Mouse (Mus musculus): ENCODE measurements at regions not wholly inside any gene's neighbourhood (a gene's known extent, or its start where the extent isn't known, plus 50 kb on each side); places are given as distances from the start of the nearest gene placed in this dataset.

DNA sequence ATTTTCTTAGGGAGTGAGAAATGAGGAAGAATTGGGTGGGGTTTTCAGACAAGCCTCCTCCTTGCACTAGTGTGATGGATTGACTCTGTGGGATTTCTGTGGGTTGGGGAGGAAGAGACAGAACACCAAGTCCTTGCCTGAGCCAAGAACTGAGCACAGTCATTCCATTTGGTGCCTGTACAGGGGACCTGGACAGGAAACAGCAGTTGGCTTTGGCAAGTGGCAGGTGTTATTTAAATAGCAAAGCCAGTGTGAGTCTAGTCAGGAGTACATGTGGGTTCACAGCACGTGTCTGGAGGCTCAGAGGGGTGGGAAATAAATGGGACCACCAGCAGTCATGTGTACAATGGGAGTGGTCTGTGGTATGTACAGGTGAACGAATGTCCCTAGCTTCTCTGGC is 341.0 kb upstream of the Auts2 start:
- intact Hi-C loops (cut with DNase I), result no loop called here
- DNase-seq (ENCODE audit: low spot score in 2 of 2), result no peak

DNA sequence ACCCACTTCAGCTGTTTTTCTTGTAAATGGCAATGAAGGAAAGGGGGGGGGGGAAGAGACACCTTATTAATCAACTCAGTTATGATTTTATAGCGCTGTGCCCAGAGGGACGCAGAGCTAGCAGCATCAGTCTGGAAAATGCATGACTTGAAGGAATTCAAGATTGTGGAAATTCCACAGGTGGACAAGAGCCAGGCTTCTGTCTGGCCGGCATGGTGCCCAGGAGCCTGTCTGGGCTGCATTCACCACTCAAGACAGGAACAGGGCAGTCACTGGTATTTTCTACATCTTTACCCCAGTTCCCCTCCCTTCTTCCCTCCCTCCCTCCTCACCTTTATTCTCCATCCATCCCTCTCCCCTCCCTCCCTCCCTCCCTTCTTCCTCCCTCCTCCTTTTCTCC is 339.1 kb upstream of the Auts2 start:
- intact Hi-C loops (cut with DNase I), result no loop called here
- DNase-seq (ENCODE audit: low spot score in 2 of 2), result no peak

DNA sequence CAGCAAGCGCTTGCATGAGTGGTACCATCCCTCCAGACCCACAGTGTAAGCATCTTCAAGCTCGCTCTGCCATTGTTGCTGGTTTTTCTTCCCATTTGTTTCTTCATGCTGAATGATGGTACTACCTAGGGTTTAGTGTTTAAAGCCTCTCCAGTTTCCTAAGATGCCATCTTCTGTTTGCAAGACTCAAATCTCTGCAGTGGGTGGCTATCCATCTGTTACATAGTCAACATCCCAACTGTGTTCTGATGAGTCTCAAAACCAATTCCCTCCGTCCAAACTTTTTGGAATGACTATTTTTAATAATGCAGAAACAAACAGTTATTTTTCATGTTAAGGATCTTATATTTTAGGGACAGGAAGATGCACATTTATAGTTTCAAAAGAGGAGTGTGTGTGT is 338.0 kb upstream of the Auts2 start:
- DNase-seq (ENCODE audit: low spot score in 2 of 2), result no peak
- intact Hi-C loops (cut with DNase I), result no loop called here

DNA sequence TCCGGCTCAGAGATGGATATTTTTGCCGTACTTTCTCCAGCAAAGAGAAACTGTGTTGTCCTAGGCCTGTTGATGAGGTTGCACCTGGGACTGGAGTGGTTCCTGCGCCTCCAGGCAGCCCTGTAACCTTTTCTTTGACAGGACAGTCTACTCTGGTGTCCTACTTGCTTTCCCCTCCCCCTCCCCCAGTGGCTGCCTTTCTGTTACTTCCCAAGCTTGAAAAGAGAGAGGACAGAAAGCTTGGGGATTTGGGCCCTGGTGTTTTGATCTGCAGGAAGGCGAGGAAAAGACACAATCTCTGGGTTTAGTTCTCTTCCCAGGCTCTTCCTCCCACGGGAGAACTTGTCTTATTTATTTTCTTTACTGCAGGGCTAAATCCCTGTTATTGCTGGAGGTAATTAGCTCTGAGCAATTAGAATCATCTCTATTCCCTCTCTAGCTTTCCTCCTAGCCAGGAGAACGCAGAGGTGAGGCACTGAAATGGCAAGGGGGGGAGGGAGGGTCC is 333.2 kb upstream of the Auts2 start:
- intact Hi-C loops (cut with DNase I), result no loop called here
- DNase-seq (ENCODE audit: low spot score in 2 of 2), result no peak

DNA sequence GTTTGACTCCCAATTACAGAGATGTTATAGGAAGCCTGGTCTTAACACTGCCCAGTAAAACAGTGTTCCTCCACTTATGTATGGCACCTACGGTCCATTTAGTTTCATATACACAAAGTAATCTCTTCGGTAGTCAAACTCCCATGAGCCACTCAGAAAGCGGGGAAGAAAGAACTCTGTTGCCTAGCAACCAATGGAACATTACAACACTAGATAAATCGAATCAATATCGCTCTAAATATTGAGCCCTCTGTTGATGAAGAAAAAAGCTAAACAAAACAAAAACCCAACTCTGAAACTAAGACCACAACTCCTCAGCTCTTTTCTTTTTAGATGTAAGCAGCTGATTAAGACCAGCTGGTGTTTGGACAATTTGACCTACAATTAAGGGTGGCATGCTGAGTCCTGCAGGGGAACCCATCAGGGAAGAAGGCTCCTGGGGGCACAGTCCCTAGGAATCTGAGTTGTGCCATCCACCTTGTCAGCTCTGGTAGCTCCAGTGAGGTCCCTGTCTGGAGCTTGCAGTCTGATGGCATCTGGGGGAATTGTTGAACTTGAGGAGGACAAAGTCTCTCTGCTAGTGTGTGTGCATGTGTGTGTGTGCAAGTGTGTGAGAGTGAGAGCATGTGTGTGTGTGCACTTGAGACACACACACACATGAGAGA is 315.8 kb upstream of the Auts2 start:
- DNase-seq (ENCODE audit: low spot score in 2 of 2), result no peak
- intact Hi-C loops (cut with DNase I), result no loop called here

DNA sequence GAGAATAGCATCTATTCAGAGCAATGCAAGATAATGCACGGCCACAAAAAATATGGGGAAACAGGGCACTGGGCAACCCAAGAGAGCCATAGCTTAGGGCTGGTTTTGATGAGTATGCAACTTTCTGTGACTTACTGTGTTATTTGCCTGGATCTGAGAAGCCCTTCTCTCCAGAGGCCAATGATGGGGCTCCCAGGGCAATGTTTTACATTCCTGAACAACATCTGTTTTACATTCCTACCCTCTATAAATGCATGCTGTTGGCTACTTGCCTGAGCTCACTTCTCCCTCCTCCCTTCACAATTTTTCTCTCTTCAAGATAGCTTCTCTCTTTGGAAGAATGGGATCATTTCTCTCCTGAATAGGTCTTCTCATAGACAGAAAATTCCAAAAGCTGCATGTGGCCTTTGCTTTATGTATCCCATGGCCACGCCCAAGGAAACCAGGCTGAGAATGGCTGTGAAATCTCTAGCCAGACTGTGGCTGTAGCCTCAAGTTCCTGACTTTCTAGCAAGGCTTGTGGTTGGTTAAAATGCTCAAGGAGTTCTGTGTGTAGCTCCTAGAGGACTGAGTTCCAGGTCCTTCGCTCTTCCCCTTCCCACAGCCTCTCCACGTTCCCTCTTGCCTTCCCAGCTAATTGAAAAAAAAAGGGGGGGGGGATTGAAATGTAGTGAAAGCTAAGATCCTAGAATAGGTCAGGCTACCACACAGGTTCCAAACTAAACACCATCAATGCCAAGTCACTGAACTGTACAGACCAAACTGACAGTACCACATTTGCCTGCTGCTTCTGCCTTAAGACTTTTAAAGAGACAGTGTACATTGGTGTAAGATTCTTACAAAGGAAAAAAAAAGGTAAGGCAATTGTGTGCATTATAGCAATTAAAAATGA is 312.7 kb upstream of the Auts2 start:
- intact Hi-C loops (cut with DNase I), result no loop called here
- DNase-seq (ENCODE audit: low spot score in 2 of 2), result no peak

DNA sequence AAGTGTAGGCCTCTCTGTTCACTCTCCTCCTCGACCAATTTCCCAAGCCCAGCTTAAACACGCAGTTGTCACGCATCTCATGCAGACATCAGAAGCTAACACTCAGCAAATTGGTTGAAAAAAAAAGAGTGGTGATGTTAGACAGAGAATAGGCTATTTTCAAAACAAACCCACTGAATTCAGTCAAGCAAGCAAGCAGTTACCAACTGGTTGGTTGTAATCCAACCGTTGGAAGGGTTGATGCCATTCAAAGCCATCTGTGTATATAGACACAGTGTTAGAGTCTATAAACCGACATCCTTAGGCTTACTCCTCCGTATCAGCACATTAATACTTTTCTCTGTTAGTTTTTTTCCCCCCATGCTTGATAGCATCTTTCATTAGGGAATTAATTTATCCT is 307.6 kb upstream of the Auts2 start:
- DNase-seq (ENCODE audit: low spot score in 2 of 2), result no peak
- intact Hi-C loops (cut with DNase I), result no loop called here

DNA sequence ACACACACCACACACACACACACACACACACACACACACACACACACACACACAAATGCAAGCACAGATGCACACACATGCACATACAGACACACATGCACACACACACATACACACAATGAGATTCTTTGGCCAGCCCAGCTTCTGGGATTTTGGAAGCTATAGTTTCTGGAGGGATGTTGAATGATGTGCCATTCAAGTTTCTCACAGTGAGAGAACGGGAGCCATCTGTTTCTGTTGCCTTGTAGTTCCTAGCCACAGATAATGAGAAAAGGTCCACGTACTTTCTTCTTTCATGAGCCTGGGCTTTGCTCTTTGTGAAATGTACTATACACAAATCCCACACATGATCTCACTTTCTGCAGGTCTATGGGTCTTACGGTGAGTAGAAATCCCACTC is 304.9 kb upstream of the Auts2 start:
- intact Hi-C loops (cut with DNase I), result no loop called here
- DNase-seq (ENCODE audit: low spot score in 2 of 2), result no peak

DNA sequence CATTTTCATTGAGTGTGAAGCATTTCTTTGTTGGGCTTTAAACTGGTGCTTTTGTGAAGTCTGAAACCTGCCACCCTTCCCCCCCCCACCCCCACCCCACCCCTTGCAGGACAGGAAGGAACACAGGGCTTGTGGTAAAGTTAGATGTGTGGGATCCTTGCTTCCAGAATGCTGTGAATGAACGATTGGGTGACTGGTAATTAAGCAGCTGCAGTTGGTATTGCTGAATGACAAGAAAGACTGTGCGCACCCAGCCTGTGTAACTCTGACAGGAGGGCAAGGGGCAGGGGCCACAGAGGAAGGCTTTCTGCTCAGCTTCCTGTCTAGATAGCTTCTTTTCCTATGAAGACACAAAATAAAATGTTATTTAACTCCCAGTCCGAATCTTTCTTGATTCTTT is 300.1 kb upstream of the Auts2 start:
- DNase-seq (ENCODE audit: low spot score in 2 of 2), result no peak
- intact Hi-C loops (cut with DNase I), result no loop called here

DNA sequence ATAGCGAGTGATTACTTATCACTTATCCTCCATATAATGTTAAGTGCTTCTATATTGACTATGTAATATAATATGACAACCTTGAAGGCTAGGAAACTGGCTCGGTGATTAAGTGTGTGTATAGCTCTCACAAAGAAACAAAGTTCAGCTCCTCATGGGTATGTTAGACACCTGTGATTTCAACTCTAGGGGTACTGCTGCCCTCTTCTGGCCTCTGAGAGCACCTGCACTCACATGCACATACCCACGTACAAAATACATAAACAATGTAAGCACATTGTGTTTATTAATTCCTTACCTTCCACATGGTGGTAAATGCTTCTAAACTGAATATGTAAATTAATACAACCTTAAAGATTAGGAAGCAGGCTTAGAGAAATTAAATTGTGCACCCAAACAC is 298.6 kb upstream of the Auts2 start:
- intact Hi-C loops (cut with DNase I), result no loop called here
- DNase-seq (ENCODE audit: low spot score in 2 of 2), result no peak

DNA sequence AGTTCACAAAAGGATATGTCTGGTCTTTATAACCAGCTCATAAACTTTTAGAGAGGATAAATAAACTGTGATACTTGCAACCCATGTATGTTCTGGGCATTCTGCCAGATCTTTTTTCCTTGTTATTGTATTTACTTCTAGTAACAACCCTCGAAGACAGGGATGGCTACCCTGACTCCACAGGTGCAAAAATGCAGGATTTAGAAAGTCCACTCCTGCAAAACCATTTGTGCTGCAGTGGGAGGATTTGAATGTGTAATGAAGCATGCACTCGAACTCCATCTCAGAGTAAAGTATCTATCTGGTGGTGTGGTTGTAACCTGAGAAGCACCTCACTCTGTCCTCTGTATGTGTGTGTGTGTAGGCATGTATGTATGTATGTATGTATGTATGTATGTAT is 294.3 kb upstream of the Auts2 start:
- no peak for DNase-seq (ENCODE audit: low spot score in 2 of 2)
- intact Hi-C loops (cut with DNase I), result no loop called here

DNA sequence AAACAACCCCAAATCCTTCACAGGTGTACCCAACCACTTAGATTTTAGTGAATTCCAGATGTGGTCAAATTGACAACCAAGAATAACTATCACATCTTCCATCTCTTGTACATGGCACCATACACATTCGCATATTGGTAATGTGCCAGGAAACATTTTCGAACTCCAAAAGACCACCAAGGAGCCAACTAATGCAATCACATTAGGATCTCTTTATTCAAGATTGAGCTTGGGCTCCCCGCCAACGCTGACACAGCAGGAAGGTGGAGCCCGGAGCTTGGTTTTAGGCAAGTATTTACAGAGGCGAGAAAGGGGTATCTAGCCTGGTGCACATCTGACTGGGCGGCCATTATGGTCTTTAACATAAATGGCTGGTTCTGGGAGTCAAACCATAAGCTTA is 285.8 kb upstream of the Auts2 start:
- intact Hi-C loops (cut with DNase I), result no loop called here
- DNase-seq (ENCODE audit: low spot score in 2 of 2), result no peak

DNA sequence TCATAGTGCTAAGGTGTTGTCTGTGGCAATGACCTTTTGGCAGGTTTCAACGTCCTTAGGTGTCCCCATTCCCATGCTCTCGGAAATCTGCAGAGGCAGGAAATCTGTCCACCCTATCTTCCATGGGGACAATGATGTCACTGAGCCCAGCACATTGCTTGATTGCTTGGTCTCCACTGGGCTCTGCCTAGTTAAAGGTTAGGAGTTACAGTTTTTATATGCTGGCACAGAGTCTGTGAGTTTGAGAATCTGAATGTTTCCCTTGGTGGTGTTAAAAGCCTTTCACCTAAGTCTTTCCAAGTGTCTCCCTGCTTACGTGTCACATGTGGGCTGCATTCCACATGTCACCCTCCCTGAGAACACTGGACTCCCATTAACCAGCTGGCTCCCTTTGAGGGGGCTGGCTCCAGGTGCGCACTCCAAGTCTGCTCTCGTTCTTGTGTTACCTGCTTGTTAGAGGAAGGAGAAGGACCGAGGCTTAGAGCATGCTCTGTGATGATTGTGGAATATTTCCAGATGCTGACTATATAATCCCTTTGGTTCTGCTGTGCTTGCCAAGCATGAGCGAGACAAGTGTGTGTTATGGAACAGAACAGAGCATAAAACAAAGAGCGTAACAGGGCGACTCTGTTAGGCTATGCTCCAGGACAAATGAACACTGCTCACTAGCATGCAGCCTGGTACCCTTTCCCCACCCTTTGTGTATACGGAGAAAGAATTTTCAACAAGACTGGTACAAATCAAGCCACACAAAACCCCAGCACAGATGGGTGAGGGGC is 284.6 kb upstream of the Auts2 start:
- intact Hi-C loops (cut with DNase I), result no loop called here
- peak; percentile 9 for DNase-seq (ENCODE audit: low spot score in 2 of 2)

DNA sequence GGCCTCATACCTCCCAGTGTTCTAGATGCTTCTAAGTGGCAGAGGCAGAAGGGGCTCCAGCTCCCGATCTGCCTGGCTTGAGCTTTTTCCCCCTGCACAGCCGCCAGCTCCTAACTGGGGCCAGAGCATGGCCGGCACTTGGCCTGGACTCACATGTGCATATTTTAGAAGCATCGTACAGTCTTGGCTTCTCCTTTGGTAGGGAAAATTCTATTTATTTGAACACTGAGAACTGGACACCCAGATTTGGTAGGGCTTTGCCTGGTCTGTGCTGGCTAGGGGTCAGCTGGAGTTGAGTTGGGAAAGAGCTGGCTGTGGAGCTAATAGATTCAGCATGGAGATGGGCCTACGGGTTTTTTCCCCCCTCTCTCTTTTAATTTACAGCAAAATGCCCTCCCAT is 282.9 kb upstream of the Auts2 start:
- intact Hi-C loops (cut with DNase I), result no loop called here
- no peak for DNase-seq (ENCODE audit: low spot score in 2 of 2)

DNA sequence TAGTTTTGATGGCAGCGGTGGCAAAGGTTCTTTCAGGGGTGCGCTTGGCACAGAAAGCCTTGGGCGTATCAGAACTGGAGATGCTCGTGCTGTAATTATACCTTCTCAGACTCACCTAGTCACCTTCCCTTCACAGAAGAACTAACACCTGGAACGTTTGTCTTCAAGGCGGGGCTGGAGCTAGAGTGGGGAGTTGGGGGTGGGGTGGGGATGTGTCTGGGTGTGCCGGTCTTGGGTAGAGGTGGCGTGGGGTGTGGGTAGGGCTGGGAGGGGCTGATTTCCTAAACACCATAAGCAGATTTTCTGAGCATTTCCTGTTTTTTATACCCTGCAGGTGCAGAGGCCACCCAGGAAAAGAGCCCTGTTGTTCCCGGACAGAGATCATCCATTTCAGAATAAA is 274.5 kb upstream of the Auts2 start:
- no peak for DNase-seq (ENCODE audit: low spot score in 2 of 2)
- intact Hi-C loops (cut with DNase I), result no loop called here

DNA sequence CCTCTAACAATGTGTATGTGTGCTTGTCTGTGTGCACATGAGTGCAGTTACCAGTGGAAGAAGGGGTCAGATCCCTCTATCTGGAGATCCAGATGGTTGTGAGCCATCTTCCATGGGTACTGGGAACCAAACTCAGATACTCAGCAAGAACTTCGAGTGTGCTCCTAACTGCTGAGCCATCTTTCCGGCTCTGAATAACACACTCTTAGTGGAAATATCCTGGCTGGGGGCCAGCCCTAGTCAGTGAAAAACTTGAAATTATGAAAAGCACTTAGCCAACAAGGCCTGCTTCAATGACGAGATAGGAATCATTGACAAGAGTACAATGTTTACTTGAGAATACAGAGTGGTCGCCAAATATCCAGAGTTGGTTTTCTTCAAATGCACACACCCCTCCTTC is 266.0 kb upstream of the Auts2 start:
- intact Hi-C loops (cut with DNase I), result no loop called here
- no peak for DNase-seq (ENCODE audit: low spot score in 2 of 2)

DNA sequence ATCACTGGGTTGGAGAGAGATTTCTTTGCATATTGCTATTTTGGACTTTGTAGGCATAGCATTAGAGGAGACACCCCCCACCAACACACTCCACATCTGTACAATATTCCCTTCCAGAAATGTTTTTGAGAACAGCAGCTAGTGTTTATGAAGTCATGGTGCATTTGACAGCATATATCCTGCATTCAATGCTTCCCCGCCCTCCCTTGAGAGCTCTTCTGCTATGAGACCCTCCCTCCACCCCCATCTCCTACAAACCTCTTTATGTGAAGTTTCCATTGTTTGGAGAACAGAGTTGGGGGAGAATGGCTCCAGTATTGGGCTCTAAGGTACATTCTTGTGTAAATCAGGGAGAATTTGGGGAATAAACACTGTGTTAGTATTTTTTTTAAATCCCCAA is 252.9 kb upstream of the Auts2 start:
- DNase-seq (ENCODE audit: low spot score in 2 of 2), result no peak
- intact Hi-C loops (cut with DNase I), result no loop called here

DNA sequence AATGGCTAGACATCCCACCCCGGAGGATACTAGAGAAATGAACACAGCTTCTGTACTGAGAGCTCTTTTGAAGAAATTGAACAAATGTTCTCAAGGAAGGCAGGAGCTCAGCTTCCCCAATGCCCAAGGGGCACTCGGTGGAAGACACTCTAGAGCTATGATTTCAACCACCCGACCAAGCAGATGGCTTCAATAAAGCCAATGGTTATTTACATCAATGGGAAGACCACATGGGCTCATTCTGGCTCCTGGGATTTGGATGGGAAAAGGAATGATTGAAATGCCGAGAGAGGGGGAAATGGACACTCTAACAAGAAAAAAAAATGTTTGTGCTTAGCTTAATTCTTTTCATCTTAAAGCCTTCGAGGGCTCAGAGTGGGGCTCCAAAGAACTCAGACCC is 249.3 kb upstream of the Auts2 start:
- intact Hi-C loops (cut with DNase I), result no loop called here
- DNase-seq (ENCODE audit: low spot score in 2 of 2), result no peak

DNA sequence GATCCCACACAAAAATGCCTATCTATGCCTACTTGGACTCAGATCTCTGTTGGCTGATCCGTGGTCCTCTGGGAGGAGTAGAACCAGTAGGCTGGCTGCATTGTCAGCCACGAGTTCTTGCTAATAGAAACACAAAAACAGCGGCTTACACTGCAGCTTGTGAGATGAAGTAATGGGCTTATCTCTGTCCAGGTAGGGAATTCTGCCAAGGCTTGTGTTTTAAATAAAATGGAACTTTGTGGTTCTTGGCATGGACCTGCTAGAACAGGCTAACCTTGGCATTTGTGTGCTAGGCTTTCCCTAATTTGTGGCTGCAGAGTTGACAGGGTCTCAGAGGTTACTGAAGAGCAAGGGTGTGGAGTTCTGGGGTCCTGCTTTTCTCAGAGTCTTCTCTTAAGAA is 242.1 kb upstream of the Auts2 start:
- DNase-seq (ENCODE audit: low spot score in 2 of 2), result no peak
- intact Hi-C loops (cut with DNase I), result no loop called here

DNA sequence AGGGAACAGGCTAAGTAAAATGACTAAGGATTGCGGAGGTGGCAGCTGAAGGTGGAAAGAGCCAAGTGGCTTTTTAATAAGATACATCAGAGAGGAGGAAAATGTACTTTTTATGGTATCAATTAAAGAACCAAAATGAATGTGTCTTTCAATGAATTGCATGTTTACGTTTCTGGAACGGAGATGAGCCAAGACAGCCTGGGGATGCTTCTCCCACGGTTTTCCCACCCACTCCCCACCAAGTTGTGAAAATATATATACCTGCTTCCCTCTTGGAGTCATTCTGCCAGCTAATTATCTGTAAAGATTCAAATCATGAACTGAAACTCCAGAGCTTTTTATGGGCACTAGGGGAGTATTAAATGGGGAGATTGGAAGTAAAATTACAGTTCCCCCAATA is 241.6 kb upstream of the Auts2 start:
- DNase-seq (ENCODE audit: low spot score in 2 of 2), result peak in 1 of 2 experiments; percentile 7
- intact Hi-C loops (cut with DNase I), result no loop called here

All from left cerebral cortex, postnatal 36 days (tissue).